Mouse (Mus musculus) cerebellum, adult 2 months (tissue): ENCODE data around the gene S1pr4.

Experiments used
- CTCF ChIP-seq: fragments of 200-500 bp; IDR thresholded peaks from 2 replicates; pipeline ENCODE4 v1.5.1; 2011; ENCODE audit warnings: low read depth, mild to moderate bottlenecking, control low read depth, low read length, moderate library complexity, borderline replicate concordance; ENCODE audit not compliant: insufficient read depth
- POLR2A ChIP-seq: fragments of 200-500 bp; IDR thresholded peaks from 2 replicates; pipeline ENCODE4 v1.6.1; 2011; ENCODE audit warnings: low read length, control low read depth, borderline replicate concordance; ENCODE audit not compliant: insufficient read depth

DNA sequence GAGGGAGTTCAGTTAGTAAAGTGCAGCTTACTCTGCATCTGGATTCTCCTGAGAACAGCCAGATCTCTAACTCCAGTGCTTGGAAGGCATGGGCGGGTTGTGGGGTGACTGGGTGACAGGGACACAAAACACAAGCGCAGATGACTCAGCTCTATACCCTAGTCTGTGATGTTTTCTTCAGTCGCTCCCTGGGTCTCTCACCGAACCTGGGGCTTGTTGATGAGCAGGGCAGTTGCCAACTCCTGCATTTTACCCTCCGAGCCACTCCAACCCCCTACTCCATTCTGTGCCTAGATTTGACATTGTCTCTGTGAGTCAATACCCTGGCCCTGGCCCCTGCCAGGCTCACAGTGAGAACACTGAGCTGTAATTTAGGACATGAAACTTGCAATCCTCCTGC lies 1.9 kb upstream of the S1pr4 start:
- no peak for TF ChIP-seq CTCF
- no peak for TF ChIP-seq POLR2A
